Mouse (Mus musculus) WW6 (cell line): ENCODE data around the gene Prkcb.

Experiments
- DNase-seq: peaks from one replicate; pipeline ENCODE4 v3.0.0-alpha.2; 2013; ENCODE audit warnings: low read depth, low spot score

Prkcb gene

DNA sequence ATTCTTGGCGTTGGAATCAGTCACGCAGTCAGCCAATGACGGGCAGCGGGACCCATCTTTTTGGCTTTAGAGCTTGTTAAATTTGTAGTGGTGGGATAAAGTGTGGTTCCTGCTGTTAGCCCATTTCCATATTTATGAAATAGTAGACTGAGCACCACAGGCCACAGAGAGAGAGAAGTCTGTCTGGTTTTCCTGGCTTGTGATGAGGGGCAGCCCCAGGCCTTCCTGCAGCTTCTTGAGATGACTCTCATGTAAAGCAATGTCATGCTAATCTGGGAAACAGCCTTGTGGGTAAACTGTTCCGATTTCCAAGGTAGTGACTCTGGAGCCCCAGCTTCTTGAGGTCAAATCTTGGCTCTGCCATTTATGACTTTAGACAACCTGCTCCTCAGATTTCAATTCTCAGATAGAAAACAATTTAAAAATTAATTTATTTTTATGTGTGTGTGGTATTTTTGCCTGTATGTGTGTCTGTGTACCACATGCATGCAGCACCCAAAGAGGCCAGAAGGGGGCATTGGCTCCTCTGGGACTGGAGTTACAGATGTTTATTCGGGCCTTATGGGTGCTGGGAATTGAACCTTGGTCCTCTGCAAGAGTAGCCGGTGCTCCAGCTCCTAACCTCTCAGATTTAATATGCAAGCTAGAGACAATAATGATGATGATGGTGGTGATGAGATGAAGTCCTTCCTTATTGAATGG is 32.4 kb downstream of the Prkcb start:
- DNase-seq: no peak

DNA sequence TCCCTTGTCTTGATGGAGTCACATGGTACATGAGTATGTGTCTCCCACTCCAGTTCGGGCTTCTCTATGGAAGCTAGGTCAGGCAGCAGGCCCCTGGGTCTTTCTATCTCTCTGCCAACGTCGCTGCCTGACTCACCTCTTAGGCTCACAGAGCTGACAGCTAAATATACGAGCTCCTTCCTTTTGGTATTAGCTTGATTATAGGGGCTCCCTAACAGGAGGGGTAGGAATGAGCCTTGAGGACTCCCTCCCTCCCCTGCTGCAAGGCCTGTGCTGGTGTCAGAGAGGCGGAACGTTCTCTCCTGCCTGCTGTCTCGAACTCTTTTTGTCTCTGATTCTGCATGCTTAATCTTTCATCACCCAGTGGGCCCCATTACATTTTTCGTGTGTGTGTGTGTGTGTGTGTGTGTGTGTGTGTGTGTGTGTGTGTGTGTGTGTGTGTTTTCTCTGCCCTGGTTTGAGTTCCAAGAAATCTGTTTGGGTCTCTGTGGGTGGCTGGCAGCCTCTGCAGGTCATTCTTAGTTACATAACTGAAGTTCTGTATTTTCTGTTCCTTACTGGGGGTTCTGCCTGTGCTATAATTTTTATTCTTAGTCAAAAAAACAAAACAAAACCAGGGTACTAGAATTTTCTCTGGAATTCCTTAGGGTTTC is 33.6 kb downstream of the Prkcb start:
- DNase-seq: no peak

DNA sequence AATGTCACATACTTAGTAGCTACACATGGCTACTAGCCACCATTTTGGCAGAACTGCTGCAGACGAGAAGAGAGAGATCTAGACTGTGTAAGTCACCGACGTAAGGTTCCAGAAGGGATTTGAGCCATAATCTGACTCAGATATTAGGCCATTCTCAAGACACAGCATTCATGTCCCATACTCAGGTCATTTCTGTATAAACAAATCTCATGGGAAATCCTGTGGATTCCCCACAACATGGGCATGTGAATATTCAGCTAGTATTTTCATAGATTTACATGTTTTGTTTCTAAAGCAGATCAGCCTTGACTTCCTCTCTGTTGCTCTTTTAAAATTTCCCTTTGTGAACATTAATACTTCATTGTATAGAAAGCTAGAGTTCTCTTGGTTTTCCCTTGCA is 39.4 kb downstream of the Prkcb start:
- no peak for DNase-seq

DNA sequence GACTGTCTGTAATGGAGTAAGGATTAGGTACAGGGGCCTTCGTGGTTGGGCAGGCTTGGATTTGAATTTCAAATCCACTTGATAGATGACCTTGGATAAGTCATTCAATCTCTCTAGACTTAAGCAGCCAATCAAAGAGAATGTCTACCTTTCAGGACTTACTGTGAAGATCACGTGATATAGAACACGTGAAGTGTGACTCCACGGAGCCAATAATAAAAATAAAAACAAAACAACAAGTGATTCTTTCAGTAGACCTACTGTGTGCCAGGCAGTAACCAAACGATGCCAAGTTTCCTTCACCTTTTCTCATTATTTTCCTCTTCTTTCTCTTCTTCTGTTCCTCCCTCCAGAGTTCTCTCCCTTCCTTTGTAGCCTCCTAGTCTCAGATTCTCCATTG is 39.9 kb downstream of the Prkcb start:
- DNase-seq: no peak

DNA sequence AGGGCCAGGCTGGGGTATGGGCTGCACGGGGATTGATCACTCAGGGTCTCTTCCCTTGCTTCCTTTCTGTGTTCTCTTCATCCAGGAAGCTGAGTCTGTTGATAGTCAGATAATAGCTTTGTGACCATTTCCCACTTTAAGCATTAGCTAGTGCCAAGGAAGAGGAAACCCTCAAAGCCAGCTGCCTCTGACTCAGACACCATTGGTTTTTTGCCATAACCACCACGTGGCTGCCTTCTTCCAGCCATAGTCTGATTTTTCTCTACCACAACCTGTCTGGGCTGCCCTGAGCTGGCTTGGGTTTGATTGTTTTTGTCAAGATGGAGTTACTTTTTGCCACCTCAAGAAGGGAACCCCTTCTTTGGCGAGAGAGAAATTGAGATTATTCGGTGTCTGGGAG is 41.0 kb downstream of the Prkcb start:
- DNase-seq: no peak

DNA sequence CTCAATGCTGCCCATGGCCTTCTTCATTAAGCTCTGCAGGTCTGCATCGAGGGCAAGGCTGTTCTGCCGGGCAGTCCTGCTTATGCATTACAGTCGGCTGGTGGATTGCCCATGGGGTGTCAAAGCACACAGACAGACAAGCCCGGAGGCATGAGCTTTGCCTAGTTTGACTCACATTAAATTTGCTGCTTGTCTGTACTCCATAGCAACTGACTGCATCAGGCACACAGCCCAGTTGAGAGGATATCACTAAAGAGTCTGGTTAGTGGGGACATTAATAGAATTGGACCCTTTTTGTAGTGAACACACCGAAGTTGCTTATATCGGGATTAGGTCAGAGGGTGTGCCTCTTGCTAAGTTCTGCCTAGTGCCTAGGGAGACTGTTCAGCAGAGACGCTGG is 45.1 kb downstream of the Prkcb start:
- no peak for DNase-seq

DNA sequence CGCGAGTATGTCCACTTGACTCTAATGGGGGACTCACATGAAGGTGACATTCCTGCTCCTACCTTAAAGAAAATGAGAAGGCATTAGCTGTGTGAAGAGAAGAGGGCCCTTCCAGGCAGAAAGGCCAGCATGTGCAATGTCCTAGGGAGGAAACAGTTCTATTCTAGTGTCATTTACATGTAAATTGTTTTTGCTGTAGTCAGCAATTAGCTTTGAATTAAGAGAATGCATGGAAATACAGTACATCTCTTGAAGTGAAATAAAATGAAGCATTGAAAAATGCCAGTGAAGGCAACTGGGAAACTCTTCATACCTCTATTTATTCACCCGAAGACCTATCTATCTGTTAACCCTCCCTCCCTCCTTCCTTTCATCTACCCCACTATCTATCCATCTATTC is 48.8 kb downstream of the Prkcb start:
- no peak for DNase-seq

DNA sequence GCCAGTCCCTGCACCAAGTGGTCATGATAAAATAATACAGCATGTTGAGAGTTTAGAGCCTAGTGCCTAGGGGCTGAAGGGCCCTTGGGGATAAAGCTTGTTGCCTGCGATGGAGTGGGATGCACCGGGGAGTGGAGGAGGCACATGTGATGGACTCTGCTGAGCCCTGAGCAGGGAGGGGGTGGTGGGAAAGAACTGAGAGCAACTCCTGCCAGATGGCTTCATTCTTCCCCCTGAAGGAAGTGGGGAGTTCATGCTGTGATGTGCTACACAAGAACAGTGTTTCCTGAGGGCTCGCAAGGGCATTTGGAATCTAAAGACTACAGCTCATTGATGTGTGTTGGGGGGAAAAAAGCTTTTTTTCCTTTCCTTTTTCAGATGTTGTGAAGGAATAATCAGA is 49.5 kb downstream of the Prkcb start:
- DNase-seq: no peak

DNA sequence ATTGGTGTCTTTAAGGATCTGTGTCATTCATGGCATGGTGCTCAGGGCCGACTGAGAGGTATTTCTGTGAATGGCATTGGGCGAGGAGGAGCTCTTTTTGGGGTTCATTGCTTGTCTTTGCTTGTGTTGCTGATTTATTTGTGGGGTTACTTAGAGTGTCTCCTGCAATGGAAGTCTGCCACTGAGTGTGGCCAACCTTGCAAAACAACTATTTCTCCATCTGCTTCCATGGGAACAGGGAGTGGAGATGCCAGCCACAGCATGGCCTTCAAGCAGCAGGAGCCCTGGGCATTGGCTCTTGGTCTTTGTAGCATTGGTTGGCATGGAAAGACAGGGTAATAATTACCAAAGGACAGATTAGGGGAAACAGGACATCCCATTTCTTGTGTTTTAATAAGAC is 50.9 kb downstream of the Prkcb start:
- DNase-seq: no peak

DNA sequence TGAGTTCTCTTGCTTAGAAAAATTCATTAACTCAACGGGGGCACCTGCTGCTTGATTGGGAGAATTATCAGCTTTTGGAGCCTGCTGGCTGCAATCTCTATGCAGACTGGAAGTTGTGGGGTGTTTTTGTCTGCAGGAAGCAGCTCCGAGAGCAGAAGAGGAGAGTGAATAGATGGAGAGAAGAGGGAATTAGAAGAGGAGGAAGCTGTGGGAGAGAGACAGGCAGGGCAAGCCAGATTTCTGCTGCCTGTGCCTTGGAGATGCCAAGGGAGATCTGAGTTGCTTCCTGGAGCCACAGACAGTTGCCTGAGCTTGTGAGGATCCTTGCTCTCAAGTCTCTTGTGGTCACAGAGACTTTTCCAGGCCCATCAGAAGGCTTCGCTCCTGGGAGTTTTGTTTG is 53.3 kb downstream of the Prkcb start:
- no peak for DNase-seq

DNA sequence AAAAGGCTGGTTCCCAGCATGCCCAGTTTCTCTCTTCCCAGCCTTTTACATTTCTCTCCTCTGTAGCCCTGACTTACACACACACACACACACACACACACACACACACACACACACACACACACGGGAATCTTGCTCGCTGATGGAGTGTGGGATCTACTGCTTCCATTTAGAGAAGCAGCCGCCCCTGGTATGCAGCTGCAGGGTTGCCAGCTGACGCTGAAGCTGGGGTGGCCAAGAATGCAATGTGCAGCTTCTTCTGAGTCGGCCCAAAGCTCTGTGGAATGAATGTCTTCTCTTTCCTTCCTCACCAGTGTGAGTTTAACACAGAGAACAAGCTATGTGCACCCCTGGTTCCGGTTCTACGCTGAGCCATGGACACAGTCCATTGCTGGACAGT is 56.1 kb downstream of the Prkcb start:
- DNase-seq: no peak

DNA sequence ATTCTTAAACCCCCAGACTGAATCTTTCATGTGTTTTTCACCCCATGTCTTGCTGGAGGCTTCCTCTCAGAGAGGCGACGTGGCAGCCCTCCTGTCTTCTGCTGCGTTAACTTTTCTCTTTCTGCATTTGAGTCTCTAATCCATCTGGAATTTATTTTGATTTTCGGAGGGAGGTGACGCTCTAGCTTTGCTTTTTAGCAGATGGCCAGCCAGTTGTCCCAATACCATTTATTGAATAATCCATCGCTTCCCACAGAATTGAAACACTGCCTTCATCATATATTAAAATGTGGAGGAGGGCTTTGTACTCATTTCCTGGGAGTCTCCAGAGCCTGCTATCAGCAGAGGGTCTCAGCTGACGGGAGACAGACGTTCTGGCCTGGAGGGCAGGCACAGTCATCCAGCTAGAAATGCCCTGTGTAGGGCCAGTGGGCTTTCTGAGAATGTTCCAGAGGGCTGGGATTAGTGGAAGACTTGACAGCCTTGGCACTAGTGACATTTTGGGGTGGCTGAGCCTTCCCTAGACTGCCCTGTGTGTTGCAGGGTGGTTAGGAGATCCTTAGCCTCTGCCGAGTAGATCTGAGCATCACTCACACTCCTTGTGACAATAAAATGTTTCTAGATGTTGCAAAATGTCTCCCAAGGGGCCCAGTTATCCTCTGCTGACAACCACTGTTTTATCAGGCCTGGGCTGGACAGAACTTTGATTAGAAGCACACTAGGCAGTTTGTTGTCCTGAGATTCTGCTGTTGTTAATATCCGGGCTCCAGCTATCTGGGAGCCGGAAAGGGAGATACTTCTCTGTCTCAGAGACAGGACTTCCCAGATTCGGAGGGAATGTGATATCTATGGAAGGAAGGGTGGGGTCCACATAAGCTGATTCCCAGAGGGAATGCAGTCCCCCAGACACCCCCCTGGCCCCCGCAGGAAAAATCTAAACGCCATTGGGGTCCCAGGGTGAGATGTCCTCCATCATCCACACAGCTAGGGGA is 58.0 kb downstream of the Prkcb start:
- no peak for DNase-seq

DNA sequence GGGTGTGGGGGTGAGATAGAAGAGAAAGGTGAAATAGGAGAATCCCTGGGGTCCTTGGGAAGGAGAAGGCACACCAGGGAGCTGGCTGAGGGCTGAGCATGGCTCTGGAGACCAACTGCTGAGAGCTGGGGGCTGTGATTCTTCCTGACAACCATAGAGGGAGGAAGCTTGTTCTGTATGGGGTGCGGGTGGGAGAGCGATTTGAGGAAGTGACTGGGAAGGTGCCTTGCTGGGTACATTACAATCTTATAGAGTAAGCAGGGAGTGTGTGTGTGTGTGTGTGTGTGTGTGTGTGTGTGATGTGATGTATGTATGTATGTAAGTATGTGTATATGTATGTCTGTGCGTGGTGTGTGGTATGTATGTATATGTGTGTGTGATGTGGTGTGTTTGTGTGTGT is 58.9 kb downstream of the Prkcb start:
- no peak for DNase-seq

DNA sequence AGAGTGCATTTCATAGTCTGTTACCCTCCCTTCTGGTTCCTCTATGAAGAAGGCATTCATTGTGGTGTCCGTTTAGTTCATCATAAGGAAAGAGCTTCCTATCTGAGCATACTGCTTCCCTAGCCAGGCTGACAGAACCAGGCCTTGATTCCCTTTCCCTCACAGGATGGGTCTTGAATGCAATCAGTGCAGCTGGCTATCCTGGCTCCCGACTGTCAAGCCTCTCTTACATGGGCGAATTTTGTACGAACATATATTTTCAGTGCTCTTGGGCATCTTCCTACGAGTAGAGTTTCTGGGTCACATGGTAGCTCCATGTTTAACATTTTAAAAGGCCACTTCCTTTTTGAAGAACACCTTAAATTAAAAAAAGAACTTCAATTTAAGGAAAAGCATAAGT is 61.4 kb downstream of the Prkcb start:
- no peak for DNase-seq

DNA sequence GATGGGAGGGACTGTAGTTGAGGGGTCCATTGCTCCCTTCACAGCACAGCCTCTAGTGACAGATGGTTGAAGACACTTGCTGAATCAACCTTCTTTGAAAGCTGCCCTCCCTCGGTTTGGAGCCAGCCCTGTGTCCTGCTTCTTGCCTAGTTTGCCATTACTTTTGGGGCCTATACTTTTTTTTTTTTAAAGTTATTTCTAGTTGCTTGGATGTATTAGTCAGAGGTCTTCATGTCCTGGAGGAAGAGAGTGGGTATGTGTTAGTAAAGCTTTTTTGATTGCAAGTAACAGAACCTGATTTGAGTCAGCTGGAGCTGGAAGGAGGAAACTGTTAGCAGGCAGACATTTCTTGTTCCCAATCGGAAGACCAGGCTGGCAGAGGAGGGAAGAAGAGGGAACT is 62.2 kb downstream of the Prkcb start:
- DNase-seq: no peak

DNA sequence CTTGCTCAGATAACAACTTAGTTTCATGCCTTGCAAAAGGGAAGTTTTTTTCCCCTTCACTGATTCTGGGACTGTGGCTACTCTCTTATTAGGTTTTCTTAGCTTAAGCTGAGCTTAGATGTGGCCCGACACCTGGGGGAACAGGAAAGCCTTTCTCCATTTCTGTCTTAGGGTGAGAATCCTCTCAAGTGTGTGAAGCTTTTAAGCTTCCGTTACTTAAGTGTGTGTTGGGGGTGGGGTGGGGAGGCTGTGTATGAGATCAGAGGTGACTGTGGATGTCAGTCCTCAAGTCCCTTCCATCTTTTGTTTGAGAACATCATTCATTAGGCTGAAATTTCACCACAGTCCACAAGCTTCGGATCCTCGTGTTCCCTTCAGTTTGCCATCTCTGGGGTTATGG is 63.3 kb downstream of the Prkcb start:
- no peak for DNase-seq

DNA sequence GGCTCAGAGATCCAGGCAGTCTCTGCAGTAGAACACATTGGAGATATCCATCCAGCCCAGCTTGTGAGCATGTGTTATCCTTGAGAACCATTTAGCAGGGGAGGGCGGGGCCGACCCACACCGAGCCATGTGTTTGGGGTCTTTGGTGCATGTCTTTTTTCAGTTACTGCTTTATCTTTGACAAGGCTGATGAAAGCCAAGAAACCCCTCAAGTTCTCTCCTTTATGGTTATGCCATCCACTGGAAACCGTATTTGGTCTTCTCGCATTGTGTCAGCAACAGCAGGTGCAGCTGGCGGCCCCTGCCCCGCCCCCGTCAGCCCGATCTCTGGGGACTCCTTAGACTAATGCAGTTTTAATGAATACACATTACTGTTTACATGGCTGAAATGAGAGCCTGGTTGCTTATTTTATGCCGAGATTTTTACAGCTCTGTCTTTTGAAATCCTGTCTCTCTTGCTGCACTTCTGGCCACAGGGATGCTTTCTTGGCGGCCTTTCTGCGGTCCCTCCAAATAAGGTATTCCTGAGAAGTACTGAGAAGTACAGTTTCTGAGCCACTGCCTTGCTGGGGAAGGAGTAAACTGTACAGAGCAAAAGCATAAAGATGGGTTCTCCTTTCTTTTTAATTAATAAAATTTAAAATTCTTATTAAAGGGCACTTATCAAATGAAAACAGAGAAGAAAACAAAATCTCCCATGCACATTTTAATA is 64.2 kb downstream of the Prkcb start:
- DNase-seq: no peak

DNA sequence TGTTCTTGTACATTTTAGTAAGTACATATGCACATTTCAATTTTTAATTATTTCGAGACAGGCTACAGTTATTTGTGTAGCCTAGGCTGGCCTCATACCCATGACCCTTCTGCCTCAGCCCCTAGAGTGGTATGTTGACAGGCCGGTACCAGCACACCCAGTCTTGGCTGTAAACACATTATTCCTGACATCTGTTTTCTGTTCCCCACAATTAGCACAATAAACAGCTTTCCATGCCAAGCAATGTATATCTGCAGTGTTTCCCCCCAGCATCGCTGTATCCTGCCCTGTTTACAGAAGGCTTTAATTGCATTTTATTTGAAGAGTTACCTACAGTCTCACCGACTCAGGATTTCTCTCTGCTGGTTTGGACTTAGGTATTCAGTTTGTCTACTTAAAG is 64.8 kb downstream of the Prkcb start:
- no peak for DNase-seq

DNA sequence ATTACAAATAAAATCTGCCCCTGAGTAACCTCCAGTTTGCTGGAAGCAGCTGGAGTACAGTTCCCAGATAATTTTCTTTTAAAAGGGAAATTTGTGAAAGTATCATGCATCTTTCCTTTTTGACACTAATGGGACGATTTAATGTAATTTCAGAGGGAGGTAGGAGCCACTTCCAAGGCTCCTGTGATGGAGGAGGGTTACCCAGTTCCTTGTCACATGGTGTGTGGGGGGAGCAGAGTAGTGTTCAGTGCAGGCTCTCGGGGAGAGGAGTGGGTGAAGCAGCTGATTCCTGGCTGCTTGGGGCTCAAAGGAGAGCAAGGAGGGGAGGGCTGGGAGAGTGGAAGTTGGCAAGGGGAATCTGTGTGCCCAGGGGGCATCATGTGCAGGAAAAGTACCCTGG is 68.4 kb downstream of the Prkcb start:
- no peak for DNase-seq

DNA sequence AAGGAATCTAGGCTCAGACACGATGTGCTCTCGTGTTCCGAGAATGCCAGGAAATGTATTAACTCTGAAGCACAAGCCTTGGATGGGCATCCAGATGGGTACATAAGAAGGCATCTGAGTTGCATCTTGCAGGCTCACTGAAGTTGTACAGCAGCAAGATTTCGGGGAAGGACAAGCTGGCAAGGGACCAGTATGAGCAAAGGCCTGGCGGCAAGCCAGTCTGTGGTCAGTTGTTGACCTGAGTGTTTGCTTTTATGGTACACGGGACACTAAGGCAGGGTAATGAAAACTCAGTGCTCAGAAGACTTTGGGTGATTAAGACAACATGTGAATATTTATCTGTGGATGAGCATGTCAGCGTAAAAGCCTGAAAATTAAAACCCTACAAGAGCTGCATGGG is 69.3 kb downstream of the Prkcb start:
- no peak for DNase-seq

DNA sequence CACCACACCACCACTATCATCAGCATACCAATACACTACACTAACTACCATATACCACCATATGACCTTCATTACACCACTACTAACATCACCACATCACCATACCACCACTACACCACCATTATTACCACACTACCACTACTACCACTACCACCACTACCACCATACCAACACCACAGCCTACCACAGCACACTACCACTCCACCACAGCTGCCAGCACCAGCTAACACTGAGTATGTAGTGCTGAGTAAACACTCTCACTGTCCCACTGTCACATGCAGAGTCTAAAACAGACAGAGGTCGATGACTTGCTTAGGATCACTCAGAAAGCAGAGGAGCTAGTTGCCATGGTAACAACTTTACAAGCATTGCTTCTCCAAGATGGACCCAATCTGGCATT is 78.1 kb downstream of the Prkcb start:
- no peak for DNase-seq
